Mouse (Mus musculus) small intestine, adult 2 months (tissue): ENCODE measurements around the gene Mup21. TPM values are rescaled to one million over a fixed set of nuclear protein-coding genes. Genes with fewer than 3 reads are reported as not detected.

Source experiments
- polyA plus RNA-seq: library from polyadenylated mRNA; depleted of rRNA; stranded (reverse); fragments of >200 nt; gene quantifications from 2 replicates; pipeline ENCODE4 v1.2.3, GENCODE M21; 2012; rRNA removed

Gene Mup21
- polyA plus RNA-seq, 1 experiment: not detected

Other genes with a start within 250 kb of the Mup21 start
- gene Mup20, start 96.7 kb downstream of the Mup21 start, polyA plus RNA-seq: not detected in 2 replicates
- gene Mup3, start 63.5 kb downstream of the Mup21 start, polyA plus RNA-seq: not detected in 2 replicates
- 0.03 and 0.19 TPM in 2 replicates for gene Zfp37, start 80.2 kb upstream of the Mup21 start, polyA plus RNA-seq
- 8.8 and 10.4 TPM in 2 replicates for gene Slc31a2, start 111.7 kb upstream of the Mup21 start, polyA plus RNA-seq
- gene Fkbp15, start 209.7 kb upstream of the Mup21 start, polyA plus RNA-seq: 13.6 and 21.6 TPM in 2 replicates
- gene Slc31a1, start 209.9 kb upstream of the Mup21 start, polyA plus RNA-seq: 18.2 and 40.3 TPM in 2 replicates